28 mouse cellular contexts compared by ENCODE assay signal in the genomic region with DNA sequence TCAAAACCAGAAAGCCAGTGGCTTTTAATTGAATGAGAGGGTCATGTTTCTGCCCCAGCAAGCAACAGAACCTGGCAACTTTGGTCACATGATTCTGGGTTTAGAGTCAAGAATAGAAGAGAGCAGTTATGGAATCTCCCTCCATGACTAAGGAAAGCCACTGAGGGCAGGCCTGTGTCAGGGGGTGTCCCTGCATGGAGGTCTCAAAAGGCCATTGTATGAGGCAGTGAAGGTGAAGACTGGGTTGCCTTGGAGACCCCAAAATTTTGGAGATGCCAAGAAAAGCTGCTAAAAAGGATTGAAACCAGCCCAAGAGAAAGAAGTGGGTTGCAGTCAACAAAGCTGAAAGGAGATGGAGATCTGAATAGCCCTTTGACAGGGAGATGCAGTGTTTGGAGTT. TPM values are rescaled to one million over a fixed set of nuclear protein-coding genes. Genes with fewer than 3 reads are reported as not detected.
"Had no signal": no experiment of that assay in that cellular context is flagged by ENCODE, and none has a peak within 500 bp of the region (broad histone marks: within the 10 kb centered on the region; RNA-seq: fewer than 3 reads in every experiment).

No protein-coding gene starts in this region.

- H3K36me3 ChIP-seq: kidney, embryonic 15.5 days; limb, embryonic 10.5 days; limb, embryonic 13.5 days; liver, embryonic 12.5 days; liver, embryonic 15.5 days; lung, embryonic 15.5 days; midbrain, embryonic 10.5 days; midbrain, embryonic 13.5 days; neural tube, embryonic 12.5 days; neural tube, embryonic 15.5 days had no signal

- H3K27me3 ChIP-seq: kidney, embryonic 15.5 days; limb, embryonic 13.5 days; liver, embryonic 12.5 days; liver, embryonic 15.5 days; lung, embryonic 15.5 days; megakaryocyte, embryonic 14.5 days; midbrain, embryonic 13.5 days; neural tube, embryonic 12.5 days; neural tube, embryonic 15.5 days had no signal

- H3K4me3 ChIP-seq: kidney, embryonic 15.5 days; limb, embryonic 10.5 days; limb, embryonic 13.5 days; liver, embryonic 12.5 days; liver, embryonic 15.5 days; lung, embryonic 15.5 days; megakaryocyte, embryonic 14.5 days; midbrain, embryonic 10.5 days; midbrain, embryonic 13.5 days; neural tube, embryonic 12.5 days; neural tube, embryonic 15.5 days had no signal

- DNase-seq: kidney, postnatal 10 days; kidney, postnatal 36 days; liver; lung, adult 18-20 months; lung, postnatal 10 days; lung, postnatal 36 days; right cerebral cortex, adult 18-20 months; right cerebral cortex, postnatal 14 days; right cerebral cortex, postnatal 4 days; thymus, adult 2 months; thymus, postnatal 14 days; thymus, postnatal 4 days had no signal

- H3K27ac ChIP-seq: kidney, embryonic 15.5 days; limb, embryonic 10.5 days; limb, embryonic 13.5 days; liver, embryonic 12.5 days; liver, embryonic 15.5 days; lung, embryonic 15.5 days; midbrain, embryonic 10.5 days; midbrain, embryonic 13.5 days; neural tube, embryonic 12.5 days; neural tube, embryonic 15.5 days; stomach, postnatal 0 days had no signal

- H3K4me1 ChIP-seq: liver, embryonic 12.5 days; liver, embryonic 15.5 days; lung, embryonic 15.5 days; megakaryocyte, embryonic 14.5 days had no signal

- ATAC-seq: liver, embryonic 12.5 days; midbrain, embryonic 13.5 days had no signal

- H3K9ac ChIP-seq: kidney, embryonic 15.5 days; limb, embryonic 13.5 days; liver, embryonic 12.5 days; liver, embryonic 15.5 days; lung, embryonic 15.5 days; midbrain, embryonic 13.5 days; neural tube, embryonic 12.5 days; neural tube, embryonic 15.5 days had no signal

- H3K4me2 ChIP-seq: kidney, embryonic 15.5 days; limb, embryonic 13.5 days; liver, embryonic 12.5 days; liver, embryonic 15.5 days; lung, embryonic 15.5 days; midbrain, embryonic 13.5 days; neural tube, embryonic 12.5 days; neural tube, embryonic 15.5 days had no signal

- H3K9me3 ChIP-seq: kidney, embryonic 15.5 days; limb, embryonic 10.5 days; limb, embryonic 13.5 days; liver, embryonic 12.5 days; liver, embryonic 15.5 days; lung, embryonic 15.5 days; megakaryocyte, embryonic 14.5 days; midbrain, embryonic 10.5 days; midbrain, embryonic 13.5 days; neural tube, embryonic 12.5 days; neural tube, embryonic 15.5 days had no signal

RNA-seq across cellular contexts. Expression of gene Prps1l1, which starts 21.2 kb away (rescaled TPM):
- total RNA-seq: layer of hippocampus, postnatal 25 days; left cerebral cortex, adult 18-20 months; left cerebral cortex, postnatal 25 days had no signal
- polyA plus RNA-seq: kidney, embryonic 15.5 days; limb, embryonic 10.5 days; limb, embryonic 13.5 days; liver, embryonic 15.5 days; lung, embryonic 15.5 days; midbrain, embryonic 10.5 days; neural tube, embryonic 12.5 days; neural tube, embryonic 15.5 days; stomach, embryonic 14.5 days; stomach, postnatal 0 days; thymus, adult 2 months had no signal
